Mouse (Mus musculus) E14TG2a.4 (cell line): ENCODE measurements around the gene Pet100.

Source experiments
- H3K27me3 ChIP-seq: 2 replicates; pipeline ENCODE4 v1.6.1; 2014; ENCODE audit warnings: low read length, control low read depth; ENCODE audit not compliant: insufficient read depth
- H3K36me3 ChIP-seq: 2 replicates; pipeline ENCODE4 v1.6.1; 2014; ENCODE audit warnings: low read length, control low read depth; ENCODE audit not compliant: insufficient read depth
- H3K4me1 ChIP-seq: replicated peaks from 2 replicates; pipeline ENCODE4 v1.6.1; 2014; ENCODE audit warnings: low read depth, low read length, control low read depth
- H3K4me3 ChIP-seq: replicated peaks from 2 replicates; pipeline ENCODE4 v1.5.1; 2014; ENCODE audit warnings: mild to moderate bottlenecking, low read length
- H3K9me3 ChIP-seq: 2 replicates; pipeline ENCODE4 v1.6.1; 2014; ENCODE audit warnings: low read length, control low read depth
- CTCF ChIP-seq: conservative IDR thresholded peaks from 2 replicates; pipeline ENCODE4 v1.5.1; 2014; ENCODE audit warnings: low read length
- NANOG ChIP-seq: IDR thresholded peaks from 2 replicates; pipeline ENCODE4 v1.6.1; 2014; ENCODE audit warnings: borderline replicate concordance, low read length, mixed read lengths
- POU5F1 ChIP-seq: IDR thresholded peaks from 2 replicates; pipeline ENCODE4 v1.6.1; 2014; ENCODE audit warnings: low read length, borderline replicate concordance

The Pet100 gene

GRCm38 (mm10) chr8:3609046-3609815 lies 12.1 kb upstream of the Pet100 start:
- TF ChIP-seq POU5F1, result no peak
- no peak for TF ChIP-seq CTCF
- TF ChIP-seq NANOG, result no peak
- Histone ChIP-seq H3K4me1 (peaks cover 76% of the 10 kb centered on the region), H3K36me3 (peaks cover 100% of the 10 kb centered on the region), H3K4me3 (no peak overlapping the region), H3K27me3 (no peaks in the 10 kb centered on the region), H3K9me3 (no peaks in the 10 kb centered on the region)

DNA sequence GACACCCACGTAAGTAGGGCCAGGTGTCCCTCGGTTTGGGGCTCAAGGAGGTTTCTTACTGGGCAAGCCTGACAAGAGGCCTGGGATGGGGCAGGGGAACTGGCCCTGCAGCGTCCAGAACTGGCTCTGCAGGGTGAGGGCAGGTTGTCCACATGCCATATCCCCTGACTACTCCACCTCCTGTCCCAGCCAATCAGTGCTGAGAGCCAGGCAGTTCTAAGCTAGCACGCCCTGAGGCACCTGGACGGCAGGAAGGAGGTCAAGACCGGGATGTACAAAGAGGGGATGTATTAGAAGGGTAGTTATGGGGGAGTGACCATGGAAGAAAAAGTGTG lies 11.6 kb upstream of the Pet100 start:
- H3K4me1 ChIP-seq, result peaks cover 80% of the 10 kb centered on the region
- H3K27me3 ChIP-seq, result no peaks in the 10 kb centered on the region
- no peaks in the 10 kb centered on the region for H3K9me3 ChIP-seq
- H3K36me3 ChIP-seq, result peaks cover 100% of the 10 kb centered on the region
- H3K4me3 ChIP-seq, result no peak overlapping the region
- TF ChIP-seq POU5F1, result no peak
- TF ChIP-seq NANOG, result no peak
- no peak for TF ChIP-seq CTCF

DNA sequence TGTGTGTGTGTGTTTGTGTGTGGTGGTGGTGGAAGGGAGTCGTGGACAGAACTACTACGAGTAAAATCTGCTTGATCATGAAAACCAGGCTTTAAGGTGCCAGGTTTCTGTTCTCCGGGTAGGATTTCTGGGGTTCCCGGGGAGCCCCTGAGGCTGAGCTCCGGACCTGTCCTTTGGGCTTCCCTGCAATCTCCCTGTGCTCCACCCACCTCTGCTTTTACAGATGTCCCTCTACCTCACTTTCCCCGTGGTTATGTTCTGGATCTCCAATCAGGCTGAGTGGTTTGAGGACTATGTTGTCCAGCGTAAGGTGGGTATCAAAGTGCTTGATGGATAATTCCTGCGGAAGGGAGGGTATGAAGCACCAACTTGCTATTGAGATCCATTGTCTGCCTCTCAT lies 771 bp downstream of the Pet100 start:
- H3K4me1 ChIP-seq, result peaks cover 32% of the 10 kb centered on the region
- no peaks in the 10 kb centered on the region for H3K9me3 ChIP-seq
- peaks cover 40% of the 10 kb centered on the region for H3K36me3 ChIP-seq
- no peak for TF ChIP-seq POU5F1
- TF ChIP-seq CTCF, result no peak
- TF ChIP-seq NANOG, result no peak
- peak overlapping the region; percentile 97 for H3K4me3 ChIP-seq
- H3K27me3 ChIP-seq, result no peaks in the 10 kb centered on the region

DNA sequence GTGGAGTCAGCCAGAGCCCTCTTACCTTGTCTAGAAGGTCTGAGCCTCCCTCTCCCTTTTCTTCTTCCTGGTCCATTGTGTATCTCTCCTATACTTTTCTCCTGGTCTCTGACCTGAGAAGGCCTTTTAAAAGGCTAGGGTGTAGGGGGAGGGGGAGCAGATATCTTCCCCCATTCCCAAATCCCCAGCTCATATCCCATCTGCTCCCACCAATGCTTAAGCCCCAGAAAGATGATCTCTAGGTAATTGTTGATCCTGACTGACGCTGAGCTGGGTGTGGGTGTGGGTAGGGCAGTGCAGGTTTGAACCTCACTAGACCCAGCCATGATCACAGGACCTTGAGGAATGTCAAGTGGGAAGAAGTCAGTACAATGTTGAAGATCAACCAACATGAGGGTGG lies 4.1 kb downstream of the Pet100 start, which contains the start of gene Pcp2:
TSS of gene Pcp2 (minus strand) at position 101 of the 400 bp plus-strand sequence.
- TF ChIP-seq POU5F1 (no peak), CTCF (no peak), NANOG (no peak)
- no peaks in the 10 kb centered on the region for H3K9me3 ChIP-seq
- no peak within 1 kb of the TSS for H3K4me3 ChIP-seq
- peaks cover 11% of the 10 kb centered on the region for H3K4me1 ChIP-seq
- H3K27me3 ChIP-seq, result peaks cover 19% of the 10 kb centered on the region
- H3K36me3 ChIP-seq, result peaks cover 20% of the 10 kb centered on the region

GRCm38 (mm10) chr8:3626971-3627370 lies 5.6 kb downstream of the Pet100 start:
- Histone ChIP-seq H3K36me3 (peaks cover 20% of the 10 kb centered on the region), H3K9me3 (no peaks in the 10 kb centered on the region), H3K4me1 (peaks cover 23% of the 10 kb centered on the region), H3K27me3 (peaks cover 20% of the 10 kb centered on the region), H3K4me3 (no peak overlapping the region)
- TF ChIP-seq POU5F1, result no peak
- TF ChIP-seq CTCF, result no peak
- no peak for TF ChIP-seq NANOG

- TF ChIP-seq NANOG (no peak), CTCF (peak; percentile 57)
- Histone ChIP-seq H3K27me3 (peaks cover 20% of the 10 kb centered on the region), H3K36me3 (peaks cover 20% of the 10 kb centered on the region)
Observed at GRCm38 (mm10) chr8:3628014-3628413, 6.7 kb downstream of the Pet100 start.

GRCm38 (mm10) chr8:3630647-3631477 lies 9.5 kb downstream of the Pet100 start, which contains the start of gene Stxbp2:
Stxbp2 (plus strand) TSS chr8:3630955.
- H3K36me3 ChIP-seq, result peaks cover 35% of the 10 kb centered on the region
- H3K9me3 ChIP-seq, result no peaks in the 10 kb centered on the region
- peaks cover 21% of the 10 kb centered on the region for H3K4me1 ChIP-seq
- H3K4me3 ChIP-seq, result peak within 1 kb of the TSS; percentile 89
- TF ChIP-seq NANOG (no peak), POU5F1 (no peak), CTCF (no peak)
- peaks cover 20% of the 10 kb centered on the region for H3K27me3 ChIP-seq

More at GRCm38 (mm10) chr8:3628014-3628413, 6.7 kb downstream of the Pet100 start:
- H3K4me3 ChIP-seq, result no peak overlapping the region
- no peaks in the 10 kb centered on the region for H3K9me3 ChIP-seq
- peaks cover 21% of the 10 kb centered on the region for H3K4me1 ChIP-seq

DNA sequence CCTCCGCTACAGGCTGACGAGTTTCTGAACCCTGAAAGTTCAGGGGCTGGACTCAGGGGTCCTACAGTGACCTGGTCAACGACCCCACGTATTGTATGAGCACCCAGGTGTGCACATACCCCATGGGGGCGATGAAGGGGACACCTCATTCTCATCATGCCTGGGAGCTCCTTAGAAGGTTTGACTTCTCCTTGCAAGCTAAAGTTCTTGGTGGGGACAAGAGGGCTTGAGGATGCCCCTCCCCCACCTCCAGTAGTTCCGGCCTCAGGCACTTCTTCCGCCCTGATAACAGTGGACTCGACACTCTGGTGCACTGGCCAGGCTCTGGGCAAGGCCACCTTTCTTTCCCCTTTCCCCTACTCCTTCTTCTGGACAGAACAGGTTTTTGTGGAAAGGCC lies 10.1 kb downstream of the Pet100 start:
- TF ChIP-seq CTCF (no peak), POU5F1 (no peak), NANOG (no peak)
- H3K36me3 ChIP-seq, result peaks cover 41% of the 10 kb centered on the region
- peaks cover 20% of the 10 kb centered on the region for H3K27me3 ChIP-seq
- no peaks in the 10 kb centered on the region for H3K9me3 ChIP-seq
- H3K4me3 ChIP-seq, result peak overlapping the region; percentile 89
- peaks cover 21% of the 10 kb centered on the region for H3K4me1 ChIP-seq
